Mouse (Mus musculus): ENCODE results near the gene Sypl. TPM values are rescaled to one million over a fixed set of nuclear protein-coding genes. Genes with fewer than 3 reads are reported as not detected.

Sypl gene
- 100 to 1,000 TPM; 168 to 201 TPM for total RNA-seq (2021)
- long read RNA-seq, experiment 1, transcript Sypl-201 (5 exons, 2,019 nt): major isoform, 386 of 428 reads
- long read RNA-seq, experiment 1, partial matches to known transcripts: 9 of 428 reads
- long read RNA-seq, experiment 1, other reads (novel, unspliced or antisense): 33 of 428 reads
- long read RNA-seq, experiment 2, transcript Sypl-201 (5 exons, 2,019 nt): major isoform, 269 of 297 reads
- long read RNA-seq, experiment 2, partial matches to known transcripts: 7 of 297 reads
- long read RNA-seq, experiment 2, other reads (novel, unspliced or antisense): 21 of 297 reads

- peak; percentile 97 for DNase-seq (ENCODE audit: low spot score)
Measured at GRCm38 (mm10) chr12:32953596-32954215, at the start of gene Sypl. TSS of gene Sypl (plus strand) at chr12:32953891.

GRCm38 (mm10) chr12:32909686-32910085, 44.0 kb upstream of the Sypl start:
- DNase-seq (ENCODE audit: low spot score): no peak

GRCm38 (mm10) chr12:32910092-32910491, 43.6 kb upstream of the Sypl start:
- peak; percentile 83 for DNase-seq (ENCODE audit: low spot score)

- no peak for DNase-seq (ENCODE audit: low spot score)
Measured at GRCm38 (mm10) chr12:32910560-32911194, 43.0 kb upstream of the Sypl start.

DNA sequence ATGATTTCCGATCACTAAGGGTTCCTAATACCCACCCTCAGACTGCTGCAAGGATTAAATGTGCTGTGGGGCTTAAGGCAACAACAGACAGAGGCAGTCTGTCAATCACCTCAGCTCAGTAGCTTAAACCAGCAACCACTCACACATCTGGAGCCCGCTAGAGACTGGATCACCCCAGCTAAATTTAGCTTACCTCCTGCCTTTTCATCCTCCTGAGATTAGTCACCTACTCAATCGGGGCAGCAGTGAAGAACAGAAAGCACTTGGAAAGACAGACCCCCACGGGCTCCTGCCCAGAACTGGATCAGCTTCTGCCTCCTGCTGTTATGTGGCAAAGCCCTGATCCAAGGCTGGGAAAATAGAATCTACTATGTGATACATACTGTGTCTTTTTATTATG, 42.1 kb upstream of the Sypl start:
- no peak for DNase-seq (ENCODE audit: low spot score)

DNA sequence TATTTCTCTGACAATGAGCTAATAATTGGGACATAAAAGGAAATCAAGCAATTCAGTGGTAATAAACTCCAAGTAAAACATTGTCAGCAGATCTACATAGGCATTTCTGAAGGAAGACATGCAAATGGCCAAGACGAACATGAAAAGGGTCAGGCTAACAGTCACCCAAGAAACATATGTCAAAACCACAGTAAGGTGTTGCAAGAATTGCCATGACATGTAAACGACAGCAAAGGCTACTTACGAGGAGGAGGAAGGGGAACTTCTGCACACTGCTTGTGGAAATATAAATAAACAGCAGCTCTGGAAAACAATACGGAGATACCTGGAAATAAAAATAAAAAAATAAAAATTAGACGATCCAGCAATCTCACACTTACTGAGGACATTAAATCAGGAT, 40.9 kb upstream of the Sypl start:
- no peak for DNase-seq (ENCODE audit: low spot score)

DNA sequence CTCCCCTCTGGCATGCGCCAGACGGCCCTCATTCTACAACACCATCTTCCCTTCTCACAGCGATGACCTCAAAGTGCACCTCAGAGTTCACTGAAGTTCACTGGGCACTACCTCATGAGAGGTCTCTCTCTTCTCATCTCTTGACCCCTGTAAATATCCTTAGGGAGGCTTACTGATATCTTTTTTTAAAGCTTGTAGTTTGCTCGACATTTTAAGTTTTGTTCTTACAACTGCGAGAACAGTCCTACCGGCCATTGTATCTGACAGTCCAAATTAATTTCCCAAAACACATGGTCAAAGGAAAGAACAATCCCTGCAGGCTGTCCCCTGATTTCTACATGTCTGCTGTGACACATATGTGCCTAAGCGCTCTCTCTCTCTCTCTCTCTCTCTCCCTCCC, 35.0 kb upstream of the Sypl start:
- DNase-seq (ENCODE audit: low spot score): no peak

DNA sequence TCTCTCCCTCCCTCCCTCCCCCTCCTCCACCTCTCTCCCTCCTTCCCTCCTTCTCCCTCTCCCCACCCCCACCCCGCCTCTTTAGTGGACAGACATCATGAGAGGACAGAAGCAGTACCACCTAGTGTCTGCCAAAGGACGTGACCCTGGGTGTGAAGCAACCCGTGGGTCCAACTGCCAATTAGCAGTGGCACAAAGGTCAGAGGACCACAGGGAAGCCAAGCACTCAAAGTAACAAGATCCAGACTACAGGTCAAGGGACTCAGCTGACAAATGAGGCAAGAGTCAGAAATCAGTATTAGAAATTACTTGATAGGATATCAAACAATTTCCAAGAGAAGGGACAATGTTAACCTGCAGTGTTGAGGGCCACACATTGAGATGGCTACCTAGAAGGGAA, 34.6 kb upstream of the Sypl start:
- peak; percentile 74 for DNase-seq (ENCODE audit: low spot score)

- DNase-seq (ENCODE audit: low spot score): no peak
Measured at GRCm38 (mm10) chr12:32919527-32919926, 34.2 kb upstream of the Sypl start.

GRCm38 (mm10) chr12:32920185-32920788, 33.4 kb upstream of the Sypl start:
- peak; percentile 89 for DNase-seq (ENCODE audit: low spot score)

DNA sequence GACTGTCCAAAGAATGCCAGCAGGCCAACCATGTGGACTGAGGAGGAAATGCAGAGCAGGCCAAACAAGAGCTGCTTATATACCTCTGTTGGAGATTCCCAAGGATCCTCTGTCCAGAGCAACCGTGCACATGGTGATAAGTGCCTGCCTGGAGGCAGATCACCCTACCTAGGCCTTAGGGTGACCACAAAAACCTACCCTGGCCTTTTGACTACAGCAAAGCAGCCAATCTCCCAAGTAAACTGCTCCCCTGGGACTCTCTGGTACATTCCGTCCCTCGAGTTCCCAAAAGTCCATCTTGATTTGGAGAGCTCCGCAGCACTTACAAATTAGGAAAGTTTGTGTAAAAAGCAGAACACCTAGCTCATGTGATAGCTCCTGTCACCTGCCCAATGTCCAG, 32.6 kb upstream of the Sypl start:
- DNase-seq (ENCODE audit: low spot score): peak; percentile 64

DNA sequence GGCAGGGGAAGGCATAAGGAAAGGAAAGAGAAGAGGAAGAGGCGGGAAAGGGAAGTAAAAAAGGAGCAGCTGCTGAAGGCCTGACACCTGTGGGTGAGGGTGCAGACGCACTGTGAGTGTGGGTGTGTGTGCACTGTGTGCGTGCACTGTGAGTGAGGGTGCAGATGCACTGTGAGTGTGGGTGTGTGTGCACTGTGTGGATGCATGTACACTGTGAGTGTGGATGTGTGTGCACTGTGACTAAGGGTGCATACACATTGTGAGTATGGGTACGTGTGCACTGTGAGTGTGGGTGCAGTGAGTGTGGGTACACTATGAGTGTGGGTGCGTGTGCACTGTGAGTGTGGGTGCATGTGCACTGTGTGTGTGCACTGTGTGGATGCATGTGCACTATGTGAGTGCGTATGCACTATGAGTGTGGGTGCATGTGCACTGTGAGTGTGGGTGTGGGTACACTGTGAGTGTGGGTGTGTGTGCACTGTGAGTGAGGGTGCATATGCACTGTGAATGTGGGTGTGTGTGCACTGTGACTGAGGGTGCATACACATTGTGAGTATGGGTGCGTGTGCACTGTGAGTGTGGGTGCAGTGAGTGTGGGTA, 32.1 kb upstream of the Sypl start:
- DNase-seq (ENCODE audit: low spot score): no peak

DNA sequence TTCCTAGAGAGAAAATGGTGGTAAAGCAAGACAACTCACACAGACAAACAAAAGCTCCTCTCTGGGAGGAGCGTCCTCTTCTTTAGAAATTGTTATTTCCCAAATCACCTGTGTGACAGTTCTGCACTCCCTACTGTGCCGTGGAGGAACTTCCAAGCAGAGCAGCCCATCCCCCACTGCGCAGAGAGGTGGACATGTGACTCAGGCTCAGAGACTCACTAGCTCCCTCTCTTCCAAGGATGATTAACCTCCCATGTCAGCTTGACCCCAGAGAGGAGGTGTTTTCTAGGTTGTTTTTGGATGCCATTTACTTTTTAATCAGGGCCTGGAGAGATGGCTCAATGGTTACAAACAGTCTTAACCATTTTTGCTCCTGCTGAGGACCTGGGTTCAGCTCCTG, 29.4 kb upstream of the Sypl start:
- DNase-seq (ENCODE audit: low spot score): no peak

DNA sequence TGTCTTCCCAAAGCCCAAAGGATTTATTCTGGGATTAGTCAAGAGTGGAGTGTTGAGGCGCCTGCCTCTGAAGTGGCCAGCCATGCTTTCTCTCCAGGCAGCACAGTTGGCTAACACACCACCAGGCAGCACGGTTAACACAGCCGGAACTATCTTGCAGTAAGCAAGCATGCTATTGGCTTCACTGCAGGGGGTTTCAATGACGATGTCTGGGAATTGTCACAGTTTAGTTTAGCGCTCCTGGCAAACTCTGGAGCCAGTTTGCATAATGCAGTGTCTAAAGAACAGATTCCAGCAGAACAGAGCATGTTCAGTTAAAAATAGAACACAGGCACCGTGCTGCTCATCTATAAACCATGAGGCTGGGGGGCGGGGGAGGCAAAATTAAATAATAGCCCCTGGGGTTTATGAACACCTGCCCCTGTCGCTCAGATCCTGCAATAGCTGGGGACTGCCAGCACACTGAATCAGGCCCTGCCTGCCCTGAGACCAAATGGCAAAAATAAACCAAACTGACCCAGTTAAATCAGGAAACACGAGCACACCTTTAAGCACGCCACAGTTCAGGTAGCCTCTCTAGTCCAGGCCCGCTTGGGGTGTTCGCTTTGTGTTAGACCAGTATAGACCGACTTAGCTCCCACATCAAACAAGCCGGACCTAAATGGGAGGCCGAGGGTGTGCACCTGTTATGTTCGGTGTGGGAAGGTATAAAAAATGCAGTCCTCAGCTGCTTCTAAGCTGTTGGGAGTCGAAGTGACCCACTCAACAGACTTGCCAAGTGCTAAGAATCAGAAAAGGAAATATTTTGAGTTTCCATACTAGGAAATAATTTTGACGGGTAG, 27.1 kb upstream of the Sypl start:
- DNase-seq (ENCODE audit: low spot score): peak; percentile 75

DNA sequence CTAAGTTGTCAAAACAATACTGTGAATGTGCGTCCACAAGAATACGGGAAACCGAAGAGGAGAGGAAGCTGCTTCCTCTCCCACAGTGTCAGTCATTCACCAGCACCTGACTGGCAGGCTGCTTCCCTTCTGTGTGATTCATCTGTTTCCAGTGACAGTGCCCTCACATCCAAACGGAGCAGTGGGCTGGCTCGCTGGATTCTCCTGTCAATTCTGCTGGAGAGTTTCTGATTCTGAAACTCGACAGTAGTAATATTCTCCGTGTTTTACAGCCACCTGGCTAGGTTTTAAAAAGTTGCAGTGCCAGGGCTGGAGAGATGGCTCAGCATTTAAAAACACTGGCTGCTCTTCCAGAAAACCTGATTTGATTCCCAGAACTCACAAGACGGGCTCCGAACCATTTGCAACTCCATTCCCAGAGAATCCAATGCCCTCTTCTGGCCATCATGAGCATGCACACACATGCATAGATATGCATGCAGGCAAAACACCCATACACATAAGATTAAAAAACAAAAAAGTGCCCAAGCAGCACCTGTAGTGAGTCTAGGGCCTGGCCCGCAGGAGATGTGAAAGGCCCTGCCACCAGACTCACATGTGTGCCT, 26.4 kb upstream of the Sypl start:
- peak; percentile 25 for DNase-seq (ENCODE audit: low spot score)

DNA sequence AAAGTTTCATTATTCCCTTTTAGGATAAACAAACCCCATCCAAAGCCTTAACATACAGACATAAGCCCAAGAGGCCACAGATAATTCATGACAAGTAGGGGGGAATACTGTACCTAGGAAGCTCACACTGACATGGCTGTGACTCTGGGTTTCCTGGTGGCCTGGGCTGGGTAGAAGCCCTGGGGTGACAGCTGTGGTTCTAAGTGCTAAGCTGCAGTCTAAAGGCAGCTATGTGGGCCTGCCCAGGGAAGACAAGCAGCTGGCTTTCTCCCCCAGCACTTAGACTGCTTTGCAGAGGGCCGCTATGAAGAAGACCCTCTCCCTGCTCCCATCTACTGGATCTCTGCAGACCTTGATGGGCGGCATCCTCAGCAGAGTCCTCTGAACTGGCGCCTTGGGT, 25.5 kb upstream of the Sypl start:
- no peak for DNase-seq (ENCODE audit: low spot score)

GRCm38 (mm10) chr12:32929831-32930513, 23.7 kb upstream of the Sypl start:
- DNase-seq (ENCODE audit: low spot score): peak; percentile 35

- DNase-seq (ENCODE audit: low spot score): no peak
Measured at GRCm38 (mm10) chr12:32930566-32930965, 23.1 kb upstream of the Sypl start.

DNA sequence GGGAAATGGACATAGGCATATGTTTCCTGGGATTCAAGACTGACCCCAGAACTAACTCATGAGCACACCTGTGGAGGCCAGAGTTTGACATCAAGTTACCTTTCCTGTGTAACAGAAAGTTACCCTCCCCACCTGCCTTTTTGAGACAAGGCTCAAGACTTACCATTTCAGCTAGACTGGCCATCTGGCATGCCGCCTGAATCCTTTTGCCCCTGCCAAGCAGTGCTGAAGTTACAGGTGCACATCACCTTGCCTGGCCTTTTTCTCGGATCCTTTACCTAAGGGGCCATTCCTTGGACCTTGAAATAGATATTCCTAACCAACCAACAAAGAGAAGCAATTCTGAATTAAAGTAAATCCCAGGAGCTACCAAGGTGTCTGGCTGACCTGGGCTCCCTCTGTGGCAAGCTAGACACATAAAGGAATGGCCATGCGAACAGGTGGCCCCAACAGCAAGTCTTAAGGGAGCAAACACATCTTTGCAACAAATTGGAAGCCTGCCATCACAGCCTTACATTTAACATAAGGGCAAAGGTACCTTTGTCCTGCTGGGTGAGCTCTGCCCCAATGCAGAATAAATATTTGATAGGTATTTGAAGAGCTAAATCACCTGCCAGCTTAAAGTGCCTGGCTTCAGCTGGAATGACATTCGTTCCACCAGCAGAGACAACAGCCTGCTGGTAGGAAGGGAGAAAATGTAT, 17.3 kb upstream of the Sypl start:
- DNase-seq (ENCODE audit: low spot score): no peak

Measured in gastrocnemius, adult 18-20 months (tissue).